Mouse (Mus musculus) megakaryocyte-erythroid progenitor cell, adult 5-6 weeks (primary cell): ENCODE data around the gene Neurog3. TPM values are rescaled to one million over a fixed set of nuclear protein-coding genes. Genes with fewer than 3 reads are reported as not detected.

Experiments used
- ATAC-seq: replicated peaks from 2 replicates; pipeline ENCODE4 v1.8.0; 2016; ENCODE audit warnings: mild to moderate bottlenecking, inconsistent platforms; ENCODE audit not compliant: severe bottlenecking, poor library complexity, low FRiP score, low TSS enrichment
- total RNA-seq, 2 experiments: library from RNA; stranded (forward) in 1 of 2; stranded (reverse) in 1 of 2; fragments of 200-1000, 215-1000 nt in 1 of 2; fragments of >200 nt in 1 of 2; fragmentation: Nextera tagmentation in 1 of 2; gene quantifications; 2 replicates each; pipeline ENCODE4 v1.2.3; 2014 to 2017

The Neurog3 gene
- total RNA-seq, 2 experiments from 2014 or later, result not detected

- no peak for ATAC-seq
These were observed 3.0 kb downstream of the Neurog3 start for GRCm38 (mm10) chr10:62135696-62136470.

GRCm38 (mm10) chr10:62137150-62137549 is 4.3 kb downstream of the Neurog3 start:
- no peak for ATAC-seq

- no peak for ATAC-seq
These were observed 5.2 kb downstream of the Neurog3 start for GRCm38 (mm10) chr10:62138040-62138439.

- no peak for ATAC-seq
These were observed 10.9 kb downstream of the Neurog3 start, which contains the start of gene Fam241b for GRCm38 (mm10) chr10:62143820-62144219. Gene Fam241b, minus strand, starts transcription at chr10:62143920.

- ATAC-seq, result no peak
These were observed 13.1 kb downstream of the Neurog3 start for GRCm38 (mm10) chr10:62145957-62146356.

- no peak for ATAC-seq
These were observed 14.8 kb downstream of the Neurog3 start for GRCm38 (mm10) chr10:62147466-62148248.

- ATAC-seq, result no peak
These were observed 17.0 kb downstream of the Neurog3 start for GRCm38 (mm10) chr10:62149929-62150328.

- no peak for ATAC-seq
These were observed 29.5 kb downstream of the Neurog3 start for GRCm38 (mm10) chr10:62162410-62162809.

GRCm38 (mm10) chr10:62172841-62173553 is 40.1 kb downstream of the Neurog3 start:
- no peak for ATAC-seq

GRCm38 (mm10) chr10:62173941-62174448 is 41.1 kb downstream of the Neurog3 start:
- ATAC-seq, result no peak

GRCm38 (mm10) chr10:62174533-62175313 is 41.8 kb downstream of the Neurog3 start:
- ATAC-seq, result no peak

GRCm38 (mm10) chr10:62179944-62180343 is 47.1 kb downstream of the Neurog3 start:
- ATAC-seq, result no peak

- ATAC-seq, result peak; percentile 45; the same call in 1 of the 2 replicates
These were observed 48.8 kb downstream of the Neurog3 start for GRCm38 (mm10) chr10:62181701-62182100.

GRCm38 (mm10) chr10:62182471-62183014 is 49.7 kb downstream of the Neurog3 start:
- no peak for ATAC-seq

- ATAC-seq, result peak; percentile 77
These were observed 50.2 kb downstream of the Neurog3 start for GRCm38 (mm10) chr10:62183053-62183452.
